Mouse (Mus musculus): ENCODE data around the gene Dapp1.
"Not testable (repeated sequence)": the region's sequence is repeated elsewhere in the genome, so short reads cannot be mapped to it uniquely, and the experiment has no call there.

Gene Dapp1

GRCm38 (mm10) chr3:137954256-137954916 is 27.0 kb downstream of the Dapp1 start:
- in situ Hi-C loops (cut with MboI), result no loop called here

DNA sequence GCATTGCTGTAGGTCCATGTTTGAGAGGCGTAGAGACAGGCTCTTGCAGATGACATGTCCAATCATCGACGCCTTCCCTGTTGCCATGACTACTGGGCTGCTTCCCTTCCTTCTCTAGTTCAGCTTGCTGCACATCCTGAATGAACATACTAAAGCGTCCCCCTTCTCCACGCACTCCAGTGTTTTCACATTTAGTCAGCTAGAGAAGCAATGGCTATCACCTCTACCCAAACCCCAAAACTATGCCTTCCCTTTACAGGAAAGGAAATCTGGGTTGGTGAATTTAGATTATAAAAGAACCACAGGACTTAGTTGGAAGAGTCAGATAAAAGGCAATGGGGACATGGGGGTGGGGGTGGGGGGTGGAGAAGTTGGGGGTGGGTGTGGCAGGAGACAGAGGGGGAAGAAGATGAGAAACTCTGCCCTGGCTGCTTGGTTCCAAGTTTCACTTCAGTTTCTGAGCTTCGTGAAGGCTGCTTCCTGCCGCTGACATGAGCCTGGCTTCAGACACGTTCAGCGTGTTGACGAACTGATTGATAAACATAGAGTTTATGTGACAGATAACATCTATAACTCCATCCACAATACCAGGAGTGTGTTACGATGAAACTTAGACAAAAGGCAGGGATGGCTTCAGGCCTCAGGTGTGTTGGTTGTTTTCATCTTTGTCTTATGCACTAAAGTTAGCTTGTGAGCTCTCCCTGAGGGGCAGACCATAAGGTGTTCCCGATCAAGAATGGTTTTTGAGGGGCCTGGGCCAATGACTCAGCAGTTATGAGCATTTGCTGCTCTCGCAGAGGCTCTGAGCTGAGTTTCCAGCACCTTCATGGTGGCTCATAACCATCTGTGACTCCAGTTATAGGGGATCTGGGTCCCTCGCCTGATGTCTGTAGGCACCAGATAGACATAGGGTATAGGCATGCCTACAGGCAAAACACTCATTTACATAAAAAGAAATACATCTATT is 28.1 kb downstream of the Dapp1 start:
- in situ Hi-C loops (cut with MboI), result no loop called here

GRCm38 (mm10) chr3:137952225-137952913 is 29.0 kb downstream of the Dapp1 start:
- in situ Hi-C loops (cut with MboI), result no loop called here

DNA sequence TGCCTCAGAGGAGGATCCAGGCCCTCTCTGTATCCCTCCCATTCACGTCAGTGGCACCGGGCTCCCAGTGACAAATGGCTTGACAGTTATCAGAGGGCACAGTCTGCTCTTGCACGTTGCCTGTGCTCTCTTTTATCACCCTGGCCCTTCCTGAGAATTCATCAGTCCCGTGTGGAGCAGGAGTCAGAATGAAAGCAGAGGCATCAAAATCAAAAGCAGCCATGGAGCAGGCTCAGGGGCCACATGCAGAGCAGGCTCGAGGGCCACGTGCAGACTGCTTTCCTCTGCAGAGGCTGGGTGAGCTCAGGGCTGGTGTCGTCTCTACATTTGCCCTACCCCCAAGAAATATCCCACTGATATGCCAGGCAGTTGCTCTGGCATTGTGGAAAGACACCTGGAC is 29.5 kb downstream of the Dapp1 start:
- in situ Hi-C loops (cut with MboI), result no loop called here

- in situ Hi-C loops (cut with MboI), result not testable (repeated sequence)
Observed at GRCm38 (mm10) chr3:137951302-137951701, 30.0 kb downstream of the Dapp1 start.

DNA sequence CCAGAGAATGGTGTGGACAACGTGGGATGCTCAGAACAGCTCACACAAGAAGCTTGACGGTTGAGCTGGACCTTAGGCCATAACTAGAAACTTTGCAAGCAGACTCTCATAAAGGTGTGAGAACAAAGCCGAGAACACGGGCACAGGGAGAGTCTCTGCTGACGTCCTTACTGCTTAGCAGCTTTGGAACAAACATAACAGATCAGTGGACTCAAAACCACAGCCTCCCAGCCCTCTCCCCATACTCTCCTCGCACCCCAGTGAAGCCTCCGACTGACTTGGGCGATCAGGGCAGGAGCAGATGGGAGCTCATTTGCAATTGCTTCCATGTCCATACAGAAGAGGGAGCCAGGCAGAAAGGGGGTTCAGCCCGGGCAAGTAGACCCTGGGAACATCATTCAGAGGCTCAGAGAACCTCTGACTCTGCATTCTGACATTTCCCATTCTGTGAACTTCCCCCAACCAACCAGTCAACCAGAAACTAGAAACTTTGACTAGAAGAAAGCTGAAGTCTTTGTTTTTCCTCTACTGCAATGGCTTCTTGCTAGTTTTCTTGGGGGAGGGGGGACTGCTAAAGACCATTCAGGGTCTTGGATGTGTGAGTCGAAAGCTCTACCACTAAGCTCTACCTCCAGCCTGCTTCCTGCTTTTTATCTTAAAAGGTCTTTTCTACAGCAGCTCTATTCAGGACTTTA is 31.0 kb downstream of the Dapp1 start:
- in situ Hi-C loops (cut with MboI), result no loop called here

DNA sequence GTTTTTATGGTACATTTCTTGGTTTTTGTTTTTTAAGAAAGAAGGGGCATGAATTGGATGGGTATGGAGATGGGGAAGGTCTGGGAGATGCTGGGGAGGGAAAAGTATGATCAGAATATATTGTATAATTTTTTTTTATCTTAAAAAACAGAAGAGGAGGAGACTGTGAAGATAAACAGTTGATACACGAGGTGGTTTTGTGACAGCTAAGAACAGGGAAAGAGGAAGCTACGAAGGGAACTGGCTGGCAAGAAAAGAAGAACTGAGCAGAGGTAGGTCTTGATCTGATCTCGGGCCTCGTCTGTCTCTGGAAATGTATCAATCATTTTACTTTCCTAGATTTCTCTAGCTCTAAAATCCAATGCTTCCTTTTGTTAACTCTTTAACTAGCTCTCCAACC is 33.8 kb downstream of the Dapp1 start:
- in situ Hi-C loops (cut with MboI), result no loop called here

- in situ Hi-C loops (cut with MboI), result no loop called here
Observed at GRCm38 (mm10) chr3:137946827-137947226, 34.5 kb downstream of the Dapp1 start.

DNA sequence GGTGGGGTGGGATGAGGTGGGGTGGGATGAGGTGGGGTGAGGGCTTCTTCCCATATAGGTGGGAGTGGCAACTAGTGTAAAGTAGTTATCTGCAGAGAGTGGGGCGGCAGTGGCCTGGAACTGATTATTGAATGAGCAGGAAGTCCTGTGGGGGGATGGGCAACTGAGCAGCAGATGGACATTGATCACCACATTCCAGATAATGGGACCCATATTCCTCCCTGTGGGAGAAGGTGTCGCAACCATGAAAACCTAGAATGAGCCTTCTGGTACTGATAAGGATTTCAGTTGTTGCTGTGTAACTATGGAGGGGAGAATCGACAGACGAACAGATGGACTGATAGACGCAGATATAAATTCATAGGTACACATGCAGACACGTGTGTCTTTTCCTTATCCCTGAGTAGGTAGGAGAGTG is 37.6 kb downstream of the Dapp1 start:
- in situ Hi-C loops (cut with MboI), result no loop called here

- in situ Hi-C loops (cut with MboI), result no loop called here
Observed at GRCm38 (mm10) chr3:137942098-137942622, 39.2 kb downstream of the Dapp1 start.

DNA sequence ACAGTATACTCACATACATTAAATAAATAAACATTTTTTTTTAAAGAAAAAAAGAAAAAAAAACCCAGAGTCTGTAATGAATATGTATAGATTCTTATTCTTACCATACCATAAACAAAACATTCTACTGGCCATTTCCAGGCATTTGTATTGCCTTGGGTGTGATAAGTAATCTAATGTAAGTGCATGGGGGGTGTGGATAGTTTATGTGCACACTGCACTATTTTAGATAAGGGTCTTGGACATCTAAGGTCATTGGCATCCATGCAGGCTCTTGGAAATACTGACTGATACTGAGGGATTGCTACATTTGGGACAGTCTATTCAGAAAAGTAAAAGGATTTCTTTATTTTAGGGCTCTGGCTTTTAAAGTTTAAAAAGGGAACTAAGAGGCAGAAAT is 39.8 kb downstream of the Dapp1 start:
- in situ Hi-C loops (cut with MboI), result no loop called here

GRCm38 (mm10) chr3:137940757-137941156 is 40.6 kb downstream of the Dapp1 start:
- in situ Hi-C loops (cut with MboI), result no loop called here

- in situ Hi-C loops (cut with MboI), result no loop called here
Observed at GRCm38 (mm10) chr3:137938608-137939007, 42.7 kb downstream of the Dapp1 start.

DNA sequence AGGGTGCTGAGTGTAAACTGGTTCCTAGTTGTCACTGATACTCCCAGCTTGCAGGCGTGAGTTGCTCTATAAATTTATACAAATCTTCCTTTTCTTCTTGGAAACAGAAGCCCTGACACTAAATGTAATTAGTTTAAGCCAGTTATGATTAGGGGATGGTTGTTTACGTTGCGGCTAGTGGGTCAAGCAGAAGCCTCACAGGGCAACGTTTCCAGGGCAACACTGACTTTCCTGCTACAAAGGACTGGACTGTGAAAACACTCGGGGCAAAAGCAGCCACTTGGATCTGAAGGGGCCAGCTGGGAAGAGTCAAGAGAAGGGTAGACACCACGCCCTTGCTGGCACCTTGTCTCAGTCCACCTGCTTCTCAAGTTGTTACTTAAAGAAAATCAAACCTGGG is 44.8 kb downstream of the Dapp1 start:
- in situ Hi-C loops (cut with MboI), result no loop called here

DNA sequence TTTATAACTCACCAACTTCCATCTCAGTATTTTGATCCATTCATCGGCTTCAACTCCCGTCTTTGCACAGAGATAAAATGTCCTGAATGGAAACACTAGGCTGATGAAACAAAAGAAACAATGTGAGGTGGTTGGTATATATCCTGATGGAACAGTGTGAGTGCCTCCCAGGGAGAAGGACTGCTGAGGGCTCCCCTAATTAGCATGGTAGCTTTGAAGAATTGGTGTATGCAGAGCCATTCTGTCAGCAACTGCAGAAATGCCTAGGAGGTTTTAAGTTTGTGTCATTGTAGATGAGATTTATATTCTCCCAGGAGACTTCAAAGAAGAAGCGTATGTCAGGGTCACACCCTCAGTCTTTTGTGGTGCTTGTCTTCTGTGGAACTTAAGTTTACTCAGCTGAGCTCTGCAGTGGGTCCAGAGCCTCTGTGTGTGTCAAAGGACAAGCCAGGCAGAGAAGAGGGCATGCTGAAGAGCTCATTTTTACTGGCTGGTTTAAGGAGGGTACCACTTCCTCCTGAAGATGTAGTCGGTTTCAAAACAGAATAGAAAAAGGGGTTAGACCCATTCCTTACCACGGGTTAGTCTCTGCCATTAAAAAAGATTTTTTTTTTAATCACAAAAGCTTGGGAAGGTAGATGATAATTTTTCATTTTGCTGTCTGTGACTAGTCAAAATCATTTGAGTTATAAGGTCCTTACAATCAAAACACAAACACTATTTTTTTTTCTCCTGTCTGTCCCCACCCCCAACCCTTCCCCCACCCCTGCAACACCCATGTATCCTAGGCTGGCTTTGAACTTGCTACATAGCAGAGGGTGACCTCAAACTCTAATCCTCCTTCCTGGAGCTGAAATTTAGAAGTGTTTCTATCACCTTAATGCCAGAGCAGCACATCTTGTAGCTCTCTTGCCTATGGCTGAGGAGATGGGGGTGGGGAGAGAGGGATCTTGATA is 45.5 kb downstream of the Dapp1 start:
- in situ Hi-C loops (cut with MboI), result no loop called here

DNA sequence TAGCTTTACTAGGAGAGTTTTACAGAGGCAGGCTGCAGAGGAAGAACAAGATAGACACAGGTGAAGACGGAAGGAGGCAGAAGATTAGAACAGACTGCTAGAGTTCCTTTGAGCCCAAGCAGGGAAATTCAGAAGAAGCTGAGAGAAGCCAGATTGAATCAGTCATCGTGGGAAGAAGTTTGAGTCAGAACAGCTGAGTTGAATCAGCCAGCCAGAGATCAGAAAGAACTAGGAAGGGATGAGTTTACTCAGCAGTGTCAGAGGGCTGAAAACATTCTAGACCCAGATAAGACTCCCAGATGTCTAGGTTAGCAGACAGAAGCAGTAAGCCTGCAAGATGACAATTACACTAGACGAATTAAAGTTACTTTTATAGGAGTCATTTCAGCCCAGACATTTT is 47.4 kb downstream of the Dapp1 start:
- in situ Hi-C loops (cut with MboI), result no loop called here

GRCm38 (mm10) chr3:137932748-137933147 is 48.6 kb downstream of the Dapp1 start:
- in situ Hi-C loops (cut with MboI), result no loop called here

- in situ Hi-C loops (cut with MboI), result no loop called here
Observed at GRCm38 (mm10) chr3:137929940-137930339, 51.4 kb downstream of the Dapp1 start.

GRCm38 (mm10) chr3:137927010-137927409 is 54.3 kb downstream of the Dapp1 start:
- in situ Hi-C loops (cut with MboI), result no loop called here

- in situ Hi-C loops (cut with MboI), result no loop called here
Observed at GRCm38 (mm10) chr3:137920594-137920993, 60.8 kb downstream of the Dapp1 start.
